Mouse (Mus musculus) hindbrain, embryonic 13.5 days (tissue): ENCODE measurements at regions not wholly inside any gene's neighbourhood (a gene's known extent, or its start where the extent isn't known, plus 50 kb on each side); places are given as distances from the start of the nearest gene placed in this dataset.
A peak's percentile ranks its signal among the peaks of the same experiment; 100 is the strongest.
"Not testable (repeated sequence)": the region's sequence is repeated elsewhere in the genome, so short reads cannot be mapped to it uniquely, and the experiment has no call there.

Experiments used
- ATAC-seq: fragments of 200-750 bp; cut with Nextera tagmentation; 2 replicates; pipeline ENCODE4 v1.8.0; 2017; ENCODE audit warnings: moderate TSS enrichment; ENCODE audit not compliant: low FRiP score
- H3K27ac ChIP-seq: fragments of 300-500 bp; sonication (generic); 2 replicates; pipeline ENCODE4 v1.5.1; 2015; ENCODE audit warnings: inconsistent platforms, mild to moderate bottlenecking, moderate library complexity
- H3K27me3 ChIP-seq: fragments of 300-500 bp; sonication (generic); 2 replicates; pipeline ENCODE4 v1.6.1; 2015; ENCODE audit warnings: mild to moderate bottlenecking, inconsistent platforms
- H3K36me3 ChIP-seq: fragments of 300-500 bp; sonication (generic); 2 replicates; pipeline ENCODE4 v1.6.1; 2015; ENCODE audit warnings: mild to moderate bottlenecking, inconsistent platforms
- H3K4me1 ChIP-seq: fragments of 300-500 bp; sonication (generic); replicated peaks from 2 replicates; pipeline ENCODE4 v1.6.1; 2015; ENCODE audit warnings: inconsistent platforms
- H3K4me2 ChIP-seq: fragments of 300-500 bp; sonication (generic); 2 replicates; pipeline ENCODE4 v1.6.1; 2015; ENCODE audit warnings: inconsistent platforms, mild to moderate bottlenecking, moderate library complexity
- H3K4me3 ChIP-seq: fragments of 300-500 bp; sonication (generic); 2 replicates; pipeline ENCODE4 v1.5.1; 2015; ENCODE audit warnings: mild to moderate bottlenecking, inconsistent platforms
- H3K9ac ChIP-seq: fragments of 300-500 bp; sonication (generic); 2 replicates; pipeline ENCODE4 v1.6.1; 2015; ENCODE audit warnings: mild to moderate bottlenecking, inconsistent platforms
- H3K9me3 ChIP-seq: fragments of 300-500 bp; sonication (generic); 2 replicates; pipeline ENCODE4 v1.6.1; 2016; ENCODE audit warnings: inconsistent platforms
- WGBS: fragments of 180-500 bp; shearing (Covaris S2); methylation state at CpG from one replicate; pipeline ENCODE4 v1.1.7; 2015; 5-methylcytosine and 5-hydroxymethylcytosine counted together

- Histone ChIP-seq H3K27ac (no peak overlapping the region), H3K4me2 (no peak overlapping the region), H3K9me3 (no peaks in the 10 kb centered on the region), H3K27me3 (no peaks in the 10 kb centered on the region), H3K9ac (no peak overlapping the region), H3K36me3 (no peaks in the 10 kb centered on the region), H3K4me3 (no peak overlapping the region), H3K4me1 (no peaks in the 10 kb centered on the region)
- no peak for ATAC-seq
- WGBS = 51% methylated on average over 8 of the region's 8 CpGs
Measured at GRCm38 (mm10) chr10:111354607-111355006, 56.1 kb downstream of the Bbs10 start.

- not testable (repeated sequence) for H3K4me2 ChIP-seq, H3K4me3 ChIP-seq, H3K9me3 ChIP-seq, H3K27ac ChIP-seq, H3K4me1 ChIP-seq, H3K9ac ChIP-seq, H3K36me3 ChIP-seq, ATAC-seq, H3K27me3 ChIP-seq
- WGBS = 80% methylated on average over 1 of the region's 1 CpGs
Measured at GRCm38 (mm10) chr10:111358340-111358739, 59.9 kb downstream of the Bbs10 start.

DNA sequence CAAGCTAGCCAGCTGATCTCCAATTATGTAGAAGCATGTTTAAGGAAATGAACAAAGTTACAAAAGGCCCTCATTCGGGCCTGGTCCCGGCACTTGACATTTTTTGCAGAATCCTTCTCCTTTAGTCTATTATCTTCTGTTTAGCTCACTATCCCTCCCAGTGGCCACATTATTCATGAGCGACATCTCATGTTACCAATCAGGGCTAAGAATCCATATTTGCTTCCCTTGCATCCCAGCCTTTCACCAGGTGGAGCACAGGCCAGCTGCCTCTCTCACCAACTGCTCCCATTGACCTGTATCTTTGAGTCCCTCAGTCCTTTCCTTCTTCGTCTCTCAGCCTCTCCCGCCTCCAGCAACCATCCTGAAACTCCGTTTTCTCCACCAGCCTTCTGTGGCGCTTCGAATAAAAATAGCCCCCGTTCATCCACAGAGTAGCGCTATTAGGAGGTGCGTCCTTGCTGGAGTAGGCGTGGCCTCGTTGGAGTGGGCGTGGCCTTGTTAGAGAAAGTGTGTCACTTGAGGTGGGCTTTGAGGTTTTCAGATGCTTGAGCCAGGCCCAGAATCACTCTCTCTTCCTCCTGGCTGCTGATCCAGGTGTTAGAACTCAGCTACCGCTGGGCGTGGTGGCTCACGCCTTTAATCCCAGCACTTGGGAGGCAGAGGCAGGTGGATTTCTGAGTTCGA, 63.4 kb downstream of the Bbs10 start:
- Histone ChIP-seq H3K4me3 (no peak overlapping the region), H3K4me2 (no peak overlapping the region), H3K9ac (no peak overlapping the region), H3K27me3 (no peaks in the 10 kb centered on the region), H3K9me3 (no peaks in the 10 kb centered on the region), H3K4me1 (peaks cover 12% of the 10 kb centered on the region; the same call in 1 of the 2 replicates), H3K36me3 (no peaks in the 10 kb centered on the region), H3K27ac (no peak overlapping the region)
- WGBS = 91% methylated on average over 18 of the region's 18 CpGs
- no peak for ATAC-seq

- WGBS = 46% methylated on average over 14 of the region's 14 CpGs
- H3K27me3 ChIP-seq = no peaks in the 10 kb centered on the region
- H3K4me3 ChIP-seq = no peak overlapping the region
- no peak overlapping the region for H3K9ac ChIP-seq
- ATAC-seq = no peak
- peaks cover 12% of the 10 kb centered on the region; the same call in 1 of the 2 replicates for H3K4me1 ChIP-seq
- H3K36me3 ChIP-seq = no peaks in the 10 kb centered on the region
- H3K27ac ChIP-seq = no peak overlapping the region
- no peak overlapping the region for H3K4me2 ChIP-seq
- H3K9me3 ChIP-seq = no peaks in the 10 kb centered on the region
Measured at GRCm38 (mm10) chr10:111363729-111364617, 65.5 kb downstream of the Bbs10 start.

- no peak for ATAC-seq
- H3K27ac ChIP-seq = no peak overlapping the region
- no peaks in the 10 kb centered on the region for H3K9me3 ChIP-seq
- H3K36me3 ChIP-seq = no peaks in the 10 kb centered on the region
- no peaks in the 10 kb centered on the region for H3K27me3 ChIP-seq
- no peak overlapping the region for H3K4me3 ChIP-seq
- H3K4me2 ChIP-seq = no peak overlapping the region
- H3K9ac ChIP-seq = no peak overlapping the region
- 77% methylated on average over 5 of the region's 5 CpGs for whole genome bisulfite sequencing
- H3K4me1 ChIP-seq = peaks cover 12% of the 10 kb centered on the region; the same call in 1 of the 2 replicates
Measured at GRCm38 (mm10) chr10:111365011-111365410, 66.5 kb downstream of the Bbs10 start.

GRCm38 (mm10) chr10:111369046-111369445, 70.6 kb downstream of the Bbs10 start:
- not testable (repeated sequence) for H3K9me3 ChIP-seq, H3K4me3 ChIP-seq, H3K27me3 ChIP-seq, ATAC-seq, H3K27ac ChIP-seq, H3K4me2 ChIP-seq, H3K36me3 ChIP-seq, H3K9ac ChIP-seq, H3K4me1 ChIP-seq
- 67% methylated on average over 3 of the region's 3 CpGs for WGBS

GRCm38 (mm10) chr10:111378047-111378618, 79.7 kb downstream of the Bbs10 start:
- H3K4me1 ChIP-seq = peaks cover 9% of the 10 kb centered on the region; the same call in 1 of the 2 replicates
- WGBS = 65% methylated on average over 11 of the region's 11 CpGs
- no peaks in the 10 kb centered on the region for H3K27me3 ChIP-seq
- no peak overlapping the region for H3K4me3 ChIP-seq
- H3K9me3 ChIP-seq = no peaks in the 10 kb centered on the region
- no peak overlapping the region for H3K27ac ChIP-seq
- no peak overlapping the region for H3K9ac ChIP-seq
- no peaks in the 10 kb centered on the region for H3K36me3 ChIP-seq
- ATAC-seq = no peak
- no peak overlapping the region for H3K4me2 ChIP-seq

- peaks cover 9% of the 10 kb centered on the region; the same call in 1 of the 2 replicates for H3K4me1 ChIP-seq
- no peak overlapping the region for H3K4me2 ChIP-seq
- no peaks in the 10 kb centered on the region for H3K36me3 ChIP-seq
- ATAC-seq = peak; percentile 43; the same call in 1 of the 2 replicates
- H3K27ac ChIP-seq = no peak overlapping the region
- no peaks in the 10 kb centered on the region for H3K9me3 ChIP-seq
- no peak overlapping the region for H3K4me3 ChIP-seq
- H3K27me3 ChIP-seq = no peaks in the 10 kb centered on the region
- no peak overlapping the region for H3K9ac ChIP-seq
- WGBS = 76% methylated on average over 15 of the region's 15 CpGs
Measured at GRCm38 (mm10) chr10:111381689-111382088, 83.2 kb downstream of the Bbs10 start.

- Histone ChIP-seq H3K27ac (no peak overlapping the region), H3K4me3 (no peak overlapping the region), H3K9me3 (no peaks in the 10 kb centered on the region), H3K27me3 (no peaks in the 10 kb centered on the region), H3K9ac (no peak overlapping the region), H3K4me1 (peaks cover 9% of the 10 kb centered on the region; the same call in 1 of the 2 replicates), H3K36me3 (no peaks in the 10 kb centered on the region), H3K4me2 (no peak overlapping the region)
- no peak for ATAC-seq
- WGBS = 40% methylated on average over 4 of the region's 4 CpGs
Measured at GRCm38 (mm10) chr10:111382206-111382930, 83.9 kb downstream of the Bbs10 start.

DNA sequence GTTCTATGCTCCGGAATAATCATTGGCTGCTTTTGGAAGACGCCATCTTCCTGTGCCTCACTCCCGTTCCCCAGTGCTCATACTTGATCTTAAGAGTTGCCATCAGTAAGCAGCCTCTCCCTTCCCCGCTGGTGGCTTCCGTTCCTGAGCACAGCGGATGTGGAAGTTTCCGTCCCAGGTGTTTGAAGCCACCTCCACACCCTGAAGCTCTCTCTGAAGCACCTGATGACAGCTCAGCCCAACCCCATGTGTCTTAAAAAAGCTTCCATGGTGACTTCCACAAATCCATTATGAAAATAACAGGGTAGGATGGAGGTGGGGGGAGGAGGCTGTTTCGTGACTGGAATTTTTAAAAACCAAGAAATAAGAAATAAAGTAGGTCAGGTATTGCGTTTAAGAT, 87.1 kb downstream of the Bbs10 start:
- H3K36me3 ChIP-seq = no peaks in the 10 kb centered on the region
- ATAC-seq = no peak
- WGBS = 91% methylated on average over 9 of the region's 9 CpGs
- no peaks in the 10 kb centered on the region for H3K27me3 ChIP-seq
- H3K4me2 ChIP-seq = no peak overlapping the region
- H3K27ac ChIP-seq = no peak overlapping the region
- H3K4me3 ChIP-seq = no peak overlapping the region
- no peak overlapping the region for H3K9ac ChIP-seq
- H3K9me3 ChIP-seq = no peaks in the 10 kb centered on the region
- peaks cover 21% of the 10 kb centered on the region for H3K4me1 ChIP-seq

GRCm38 (mm10) chr10:111387869-111388538, 85.0 kb upstream of the Nap1l1 start:
- Histone ChIP-seq H3K4me3 (no peak overlapping the region), H3K27ac (no peak overlapping the region), H3K36me3 (no peaks in the 10 kb centered on the region), H3K4me1 (peaks cover 12% of the 10 kb centered on the region), H3K9me3 (no peaks in the 10 kb centered on the region), H3K4me2 (peak overlapping the region; percentile 30; the same call in 1 of the 2 replicates), H3K9ac (no peak overlapping the region), H3K27me3 (no peaks in the 10 kb centered on the region)
- ATAC-seq = peak; percentile 49; the same call in 1 of the 2 replicates
- WGBS = 43% methylated on average over 18 of the region's 18 CpGs
